Mouse (Mus musculus) kidney, embryonic 14.5 days (tissue): ENCODE measurements at regions not wholly inside any gene's neighbourhood (a gene's known extent, or its start where the extent isn't known, plus 50 kb on each side); places are given as distances from the start of the nearest gene placed in this dataset.

Experiments
- ATAC-seq: fragments of 200-750 bp; cut with Nextera tagmentation; 2 replicates; pipeline ENCODE4 v1.8.0; 2017; ENCODE audit warnings: moderate number of reproducible peaks, mild to moderate bottlenecking, moderate TSS enrichment, moderate library complexity; ENCODE audit not compliant: low FRiP score, low TSS enrichment
- H3K27ac ChIP-seq: fragments of 300-500 bp; sonication (generic); 2 replicates; pipeline ENCODE4 v1.5.1; 2014; ENCODE audit warnings: low read depth, mild to moderate bottlenecking, low read length, moderate library complexity, mixed read lengths
- H3K27me3 ChIP-seq: fragments of 300-500 bp; sonication (generic); 2 replicates; pipeline ENCODE4 v1.6.1; 2014; ENCODE audit warnings: mild to moderate bottlenecking, low read length; ENCODE audit not compliant: control insufficient read depth, insufficient read depth
- H3K36me3 ChIP-seq: fragments of 300-500 bp; sonication (generic); 2 replicates; pipeline ENCODE4 v1.6.1; 2014; ENCODE audit warnings: low read length, mixed read lengths; ENCODE audit not compliant: control insufficient read depth, insufficient read depth
- H3K4me1 ChIP-seq: fragments of 300-500 bp; sonication (generic); 2 replicates; pipeline ENCODE4 v1.6.1; 2014; ENCODE audit warnings: low read length, mixed read lengths; ENCODE audit not compliant: control insufficient read depth, insufficient read depth
- H3K4me2 ChIP-seq: fragments of 300-500 bp; sonication (generic); replicated peaks from 2 replicates; pipeline ENCODE4 v1.6.1; 2014; ENCODE audit warnings: low read depth, mild to moderate bottlenecking, low read length
- H3K4me3 ChIP-seq: fragments of 300-500 bp; sonication (generic); 2 replicates; pipeline ENCODE4 v1.5.1; 2014; ENCODE audit warnings: mild to moderate bottlenecking, low read length
- H3K9ac ChIP-seq: fragments of 300-500 bp; sonication (generic); 2 replicates; pipeline ENCODE4 v1.6.1; 2014; ENCODE audit warnings: low read depth, mild to moderate bottlenecking, low read length, moderate library complexity
- H3K9me3 ChIP-seq: fragments of 300-500 bp; sonication (generic); 2 replicates; pipeline ENCODE4 v1.6.1; 2016; ENCODE audit warnings: low read length; ENCODE audit not compliant: control insufficient read depth
- WGBS: fragments of 180-500 bp; shearing (Covaris S2); extraction: QIAGEN DNeasy Blood & Tissue Kit; methylation state at CpG from one replicate; pipeline ENCODE4 v1.1.7; 2014; 5-methylcytosine and 5-hydroxymethylcytosine counted together

DNA sequence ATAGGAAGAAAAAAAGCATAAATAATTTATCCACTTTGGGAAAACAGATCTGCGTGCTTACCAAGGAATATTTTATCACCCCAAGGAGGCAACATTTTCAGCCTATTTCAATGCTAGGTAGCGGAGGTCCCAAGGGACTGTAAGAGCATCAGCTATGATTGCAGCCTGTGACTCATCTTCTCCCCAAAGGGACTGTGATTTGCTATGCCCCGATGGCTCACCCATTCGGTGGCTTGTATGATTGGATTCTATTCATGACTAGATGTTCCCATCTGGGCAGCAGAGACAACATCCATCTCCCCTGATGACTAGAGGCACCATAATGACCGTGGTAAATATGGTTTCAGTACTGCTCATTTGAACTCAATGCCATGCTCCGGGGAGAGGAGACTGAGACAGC, 302.3 kb upstream of the Tenm4 start:
- Histone ChIP-seq H3K4me2 (no peak overlapping the region), H3K27me3 (no peaks in the 10 kb centered on the region), H3K36me3 (no peaks in the 10 kb centered on the region), H3K4me1 (no peaks in the 10 kb centered on the region), H3K9ac (no peak overlapping the region), H3K9me3 (no peaks in the 10 kb centered on the region; the same call in 1 of the 2 replicates), H3K27ac (no peak overlapping the region), H3K4me3 (no peak overlapping the region)
- 89% methylated on average over 6 of the region's 6 CpGs for WGBS
- no peak for ATAC-seq

DNA sequence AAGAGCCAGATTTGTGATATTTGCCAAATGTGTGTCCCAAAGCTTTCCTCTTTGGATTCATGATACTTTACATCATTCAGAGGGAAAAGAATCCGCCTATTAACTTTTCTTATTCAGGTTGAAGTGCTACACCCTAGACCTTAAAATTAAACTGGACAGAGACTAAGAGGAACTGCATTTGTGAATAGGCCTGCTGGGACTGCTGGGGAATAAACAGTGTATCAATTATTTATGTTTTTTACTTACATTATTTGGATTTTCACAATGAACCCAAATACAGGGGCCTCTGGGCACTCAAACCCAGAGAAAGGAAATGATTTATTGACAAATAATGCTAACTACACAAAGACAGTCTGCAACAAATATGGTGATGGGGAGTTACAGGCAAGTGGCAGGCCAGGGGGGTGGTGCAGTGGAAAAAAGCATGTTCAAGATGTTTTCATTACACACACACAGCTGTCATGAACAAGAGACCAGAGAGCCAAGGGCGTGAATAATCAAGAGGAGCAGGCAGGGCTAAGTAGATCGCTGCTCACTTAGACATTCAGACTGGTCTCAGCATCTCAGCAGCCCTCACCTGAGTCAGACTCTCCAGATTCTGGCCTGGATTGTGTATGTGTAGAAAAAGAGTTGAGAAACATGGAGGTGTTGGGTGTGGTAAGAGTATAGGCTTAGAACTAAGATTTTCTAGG, 290.3 kb upstream of the Tenm4 start:
- H3K36me3 ChIP-seq = no peaks in the 10 kb centered on the region
- H3K9me3 ChIP-seq = no peaks in the 10 kb centered on the region
- H3K27ac ChIP-seq = no peak overlapping the region
- no peak overlapping the region for H3K4me3 ChIP-seq
- WGBS = 82% methylated on average over 3 of the region's 3 CpGs
- no peaks in the 10 kb centered on the region for H3K4me1 ChIP-seq
- no peak overlapping the region for H3K9ac ChIP-seq
- no peak overlapping the region for H3K4me2 ChIP-seq
- no peaks in the 10 kb centered on the region for H3K27me3 ChIP-seq
- no peak for ATAC-seq

DNA sequence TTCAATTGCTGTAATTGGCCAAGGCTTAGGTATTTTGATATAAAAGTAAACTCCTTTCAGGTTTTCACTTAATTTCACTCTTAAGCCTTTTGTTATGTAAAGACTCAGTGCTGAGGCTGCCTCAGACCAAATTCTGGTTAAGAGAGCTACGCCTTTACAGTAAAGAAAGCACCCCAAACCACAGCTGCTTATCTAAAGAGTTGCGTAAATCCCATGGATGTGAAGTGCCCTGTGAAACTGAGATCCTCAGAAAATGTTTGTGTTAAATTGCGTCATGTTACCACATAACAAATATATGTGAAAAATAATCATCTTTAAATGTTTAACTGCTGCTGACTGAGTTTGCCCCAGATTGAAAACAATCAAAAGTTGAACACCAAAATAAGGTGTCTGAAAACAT, 269.5 kb upstream of the Tenm4 start:
- no peak for ATAC-seq
- Histone ChIP-seq H3K36me3 (no peaks in the 10 kb centered on the region), H3K27me3 (no peaks in the 10 kb centered on the region), H3K27ac (no peak overlapping the region), H3K9ac (no peak overlapping the region), H3K4me2 (no peak overlapping the region), H3K9me3 (no peaks in the 10 kb centered on the region), H3K4me3 (no peak overlapping the region), H3K4me1 (no peaks in the 10 kb centered on the region)
- 92% methylated on average over 3 of the region's 3 CpGs for WGBS

GRCm38 (mm10) chr7:95914406-95915080, 256.5 kb upstream of the Tenm4 start:
- Histone ChIP-seq H3K36me3 (no peaks in the 10 kb centered on the region), H3K9me3 (no peaks in the 10 kb centered on the region), H3K9ac (no peak overlapping the region), H3K4me2 (no peak overlapping the region), H3K4me1 (no peaks in the 10 kb centered on the region), H3K4me3 (no peak overlapping the region), H3K27ac (no peak overlapping the region), H3K27me3 (no peaks in the 10 kb centered on the region)
- whole genome bisulfite sequencing = 71% methylated on average over 4 of the region's 4 CpGs
- no peak for ATAC-seq

DNA sequence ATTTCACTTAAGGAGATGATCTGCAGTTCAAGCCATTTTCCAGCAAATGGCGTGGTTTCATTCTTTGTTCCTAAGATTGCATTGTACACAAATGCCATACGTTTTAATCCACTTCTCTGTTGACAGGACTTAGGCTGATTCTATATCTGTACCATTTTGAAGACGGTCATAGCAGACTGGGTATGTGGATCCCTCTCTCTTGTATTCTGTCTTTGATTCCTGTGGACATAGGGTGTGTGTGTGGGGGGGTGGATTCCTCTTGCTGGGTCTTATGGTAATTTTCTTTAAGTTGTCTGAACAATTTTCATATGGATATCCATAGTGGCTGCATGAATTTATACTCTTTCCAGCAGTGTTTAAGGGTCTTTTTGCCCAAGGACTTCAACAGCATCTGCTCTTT, 251.1 kb upstream of the Tenm4 start:
- H3K36me3 ChIP-seq = no peaks in the 10 kb centered on the region
- H3K27me3 ChIP-seq = no peaks in the 10 kb centered on the region
- H3K4me3 ChIP-seq = no peak overlapping the region
- 87% methylated on average over 3 of the region's 3 CpGs for WGBS
- H3K9ac ChIP-seq = no peak overlapping the region
- H3K4me2 ChIP-seq = no peak overlapping the region
- H3K27ac ChIP-seq = no peak overlapping the region
- ATAC-seq = no peak
- H3K9me3 ChIP-seq = no peaks in the 10 kb centered on the region
- H3K4me1 ChIP-seq = no peaks in the 10 kb centered on the region

DNA sequence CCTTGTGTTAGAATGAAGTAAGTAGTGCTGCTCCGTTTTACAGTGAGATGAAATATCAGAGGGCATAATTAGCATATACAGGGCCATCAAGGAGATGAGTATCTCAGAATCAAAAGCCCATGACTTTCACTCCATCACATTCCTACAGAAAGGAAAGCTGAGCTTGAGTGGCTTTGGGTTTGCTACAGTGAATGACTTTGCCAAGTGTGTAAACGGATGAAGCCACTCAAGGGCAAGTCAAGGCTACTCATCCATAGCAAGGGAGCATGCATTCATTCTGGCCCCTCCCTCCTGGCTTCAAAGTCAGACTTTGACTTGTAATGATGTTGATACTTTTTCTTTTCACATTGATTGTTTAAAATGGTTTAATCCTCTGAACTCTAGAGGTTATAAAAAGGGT, 246.2 kb upstream of the Tenm4 start:
- Histone ChIP-seq H3K4me1 (no peaks in the 10 kb centered on the region), H3K27me3 (no peaks in the 10 kb centered on the region), H3K9me3 (no peaks in the 10 kb centered on the region), H3K4me2 (no peak overlapping the region), H3K27ac (no peak overlapping the region), H3K36me3 (no peaks in the 10 kb centered on the region), H3K4me3 (no peak overlapping the region), H3K9ac (no peak overlapping the region)
- no peak for ATAC-seq
- 39% methylated on average over 2 of the region's 2 CpGs for WGBS

GRCm38 (mm10) chr7:95926119-95927039, 244.7 kb upstream of the Tenm4 start:
- Histone ChIP-seq H3K4me3 (no peak overlapping the region), H3K36me3 (no peaks in the 10 kb centered on the region), H3K27ac (no peak overlapping the region), H3K4me2 (no peak overlapping the region), H3K4me1 (no peaks in the 10 kb centered on the region), H3K9ac (no peak overlapping the region), H3K27me3 (no peaks in the 10 kb centered on the region), H3K9me3 (no peaks in the 10 kb centered on the region)
- no peak for ATAC-seq
- 82% methylated on average over 6 of the region's 6 CpGs for WGBS

DNA sequence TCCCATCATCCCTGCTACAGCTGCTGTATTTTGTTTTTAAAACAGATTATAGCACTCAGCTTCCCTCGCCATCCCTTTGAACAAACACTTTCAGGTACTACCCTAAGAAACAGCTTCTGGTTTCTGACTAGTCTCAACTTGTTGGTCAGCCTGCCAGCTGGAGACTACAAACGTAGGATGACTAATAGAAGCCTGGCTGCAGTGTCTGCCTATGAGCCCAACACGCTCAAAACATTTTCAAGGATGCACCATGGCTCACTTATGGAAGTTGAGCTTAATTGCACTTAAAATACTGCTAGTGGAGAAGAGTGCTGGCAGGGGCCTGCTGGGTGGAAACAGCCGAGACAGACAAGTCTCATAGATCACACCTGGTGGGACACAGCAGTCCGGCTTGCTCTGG, 234.4 kb upstream of the Tenm4 start:
- Histone ChIP-seq H3K27ac (no peak overlapping the region), H3K4me1 (no peaks in the 10 kb centered on the region), H3K36me3 (no peaks in the 10 kb centered on the region), H3K4me3 (no peak overlapping the region), H3K9me3 (no peaks in the 10 kb centered on the region), H3K4me2 (no peak overlapping the region), H3K9ac (no peak overlapping the region), H3K27me3 (no peaks in the 10 kb centered on the region)
- 80% methylated on average over 5 of the region's 5 CpGs for WGBS
- no peak for ATAC-seq

DNA sequence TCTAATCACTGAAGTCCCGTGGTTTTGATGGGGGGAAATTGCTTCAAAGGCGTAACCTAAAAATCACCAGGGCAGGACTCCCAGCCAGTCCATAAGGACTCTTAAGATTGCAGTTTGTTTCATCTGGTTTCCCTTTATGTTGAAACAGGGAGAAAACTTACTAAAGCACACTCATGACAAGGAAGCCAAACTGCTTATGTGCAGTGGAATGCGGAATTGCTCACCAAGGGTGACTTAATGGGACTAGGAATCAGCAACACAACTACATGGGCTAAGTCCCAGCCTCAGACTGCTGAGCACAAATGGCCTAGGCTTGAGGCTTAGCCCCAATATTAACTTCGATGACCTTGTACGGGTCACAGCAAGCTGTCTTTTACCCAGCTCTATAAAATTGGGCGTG, 227.6 kb upstream of the Tenm4 start:
- H3K4me2 ChIP-seq = no peak overlapping the region
- no peak overlapping the region for H3K27ac ChIP-seq
- 73% methylated on average over 6 of the region's 6 CpGs for WGBS
- no peaks in the 10 kb centered on the region for H3K27me3 ChIP-seq
- no peak for ATAC-seq
- no peak overlapping the region for H3K9ac ChIP-seq
- no peaks in the 10 kb centered on the region for H3K36me3 ChIP-seq
- H3K4me1 ChIP-seq = no peaks in the 10 kb centered on the region
- H3K4me3 ChIP-seq = no peak overlapping the region
- peaks cover 4% of the 10 kb centered on the region; the same call in 1 of the 2 replicates for H3K9me3 ChIP-seq
